Comparison of ENCODE assay signal across 8 mouse cellular contexts in genomic region chr7:45061532-45062075, GRCm38 (mm10). TPM values are rescaled to one million over a fixed set of nuclear protein-coding genes. Genes with fewer than 3 reads are reported as not detected.
DNase-seq lines count a peak whose midpoint lies in the region; ATAC-seq and TF ChIP-seq lines count a peak whose summit lies in the region.

No protein-coding gene starts in this region.

- TF ChIP-seq EP300 in MEL (IDR thresholded peaks at IDR 0.05; ENCODE audit: low read depth in 1 of 2, low read length in 2 of 2): no peak

- no peak overlapping the region for H3K27ac ChIP-seq in cerebellum, adult 2 months (ENCODE audit: insufficient read depth, low read length)
- peak overlapping the region; percentile 34 for H3K27ac ChIP-seq in MEL (ENCODE audit: control insufficient read depth, low read depth, low read length)
- peak overlapping the region; percentile 95 for H3K27ac ChIP-seq in heart, embryonic 15.5 days
- no peak overlapping the region for H3K27ac ChIP-seq in midbrain, embryonic 11.5 days (ENCODE audit: low read depth, low read length)

- H3K4me2 ChIP-seq in heart, embryonic 15.5 days: peak overlapping the region; percentile 69
- H3K4me2 ChIP-seq in midbrain, embryonic 11.5 days: peak overlapping the region; percentile 49

- no peaks in the 10 kb centered on the region for H3K9me3 ChIP-seq in MEL (replicated peaks; ENCODE audit: insufficient read depth, low read length)
- H3K9me3 ChIP-seq in heart, embryonic 15.5 days (replicated peaks): no peaks in the 10 kb centered on the region
- H3K9me3 ChIP-seq in midbrain, embryonic 11.5 days (ENCODE audit: control insufficient read depth, low read length): no peaks in the 10 kb centered on the region

- no peak for TF ChIP-seq CTCF in cerebellum, adult 2 months (IDR thresholded peaks at IDR 0.05; ENCODE audit: borderline replicate concordance, insufficient read depth, low read depth, low read length)
- TF ChIP-seq CTCF in MEL (IDR thresholded peaks at IDR 0.05 in 2 of 3, conservative IDR thresholded peaks at IDR 0.05 in 1 of 3; ENCODE audit: control insufficient read depth in 1 of 3, insufficient read depth in 1 of 3, low read depth in 2 of 3, low read length in 3 of 3, poor library complexity in 1 of 3, severe bottlenecking in 1 of 3): no peak

- TF ChIP-seq RAD21 in MEL (IDR thresholded peaks at IDR 0.05; ENCODE audit: low read depth, low read length): no peak

- H3K36me3 ChIP-seq in MEL (ENCODE audit: control insufficient read depth in 1 of 2, insufficient read depth in 2 of 2, low read length in 2 of 2): peaks cover 0 to 15% of the 10 kb centered on the region in 2 experiments; a peak in 2 of 4 replicates
- H3K36me3 ChIP-seq in heart, embryonic 15.5 days: 0 out of 2 replicates have a peak, but pooled peaks cover 3% of the 10 kb centered on the region
- no peaks in the 10 kb centered on the region for H3K36me3 ChIP-seq in midbrain, embryonic 11.5 days (ENCODE audit: control insufficient read depth, insufficient read depth, low read length)

- peak overlapping the region; percentile 18 for H3K4me3 ChIP-seq in cerebellum, adult 2 months (replicated peaks; ENCODE audit: insufficient read depth, low read depth, low read length)
- peak overlapping the region; percentile 53 to 58 for H3K4me3 ChIP-seq in MEL (ENCODE audit: control insufficient read depth in 1 of 2, insufficient read depth in 1 of 2, low read depth in 2 of 2, low read length in 2 of 2)
- peak overlapping the region; percentile 71 for H3K4me3 ChIP-seq in heart, embryonic 15.5 days
- H3K4me3 ChIP-seq in midbrain, embryonic 11.5 days (ENCODE audit: low read depth, low read length): peak overlapping the region; percentile 44

- no peak for ATAC-seq in cerebellum, adult (ENCODE audit: insufficient number of reproducible peaks, low FRiP score, low TSS enrichment)
- ATAC-seq in heart, embryonic 15.5 days (replicated peaks; ENCODE audit: insufficient number of reproducible peaks, insufficient read depth, low FRiP score, low read depth): no peak
- 0 out of 2 replicates have a peak, but pooled peaks have one; percentile 5 for ATAC-seq in midbrain, embryonic 11.5 days (ENCODE audit: low FRiP score)
- ATAC-seq in frontal cortex, adult (ENCODE audit: low TSS enrichment): no peak

- no peak for TF ChIP-seq POLR2A in cerebellum, adult 2 months (IDR thresholded peaks at IDR 0.05; ENCODE audit: borderline replicate concordance, insufficient read depth, low read length)
- no peak for TF ChIP-seq POLR2A in MEL (IDR thresholded peaks at IDR 0.05; ENCODE audit: control insufficient read depth in 1 of 2, insufficient read depth in 1 of 2, low read depth in 1 of 2, low read length in 2 of 2, poor library complexity in 1 of 2)

- no peaks in the 10 kb centered on the region for H3K4me1 ChIP-seq in cerebellum, adult 2 months (ENCODE audit: control insufficient read depth, insufficient read depth, low read length)
- H3K4me1 ChIP-seq in MEL (ENCODE audit: control insufficient read depth in 1 of 2, insufficient read depth in 2 of 2, low read length in 2 of 2): peaks cover 2 to 16% of the 10 kb centered on the region in 2 experiments; a peak in 3 of 4 replicates
- H3K4me1 ChIP-seq in heart, embryonic 15.5 days (replicated peaks): peaks cover 21% of the 10 kb centered on the region
- peaks cover 15% of the 10 kb centered on the region for H3K4me1 ChIP-seq in midbrain, embryonic 11.5 days (ENCODE audit: control insufficient read depth, insufficient read depth, low read length)

- peak overlapping the region; percentile 73 for H3K9ac ChIP-seq in MEL (ENCODE audit: control insufficient read depth, low read depth, low read length, poor library complexity, severe bottlenecking)
- peak overlapping the region; percentile 20 for H3K9ac ChIP-seq in heart, embryonic 15.5 days
- peak overlapping the region; percentile 41 for H3K9ac ChIP-seq in midbrain, embryonic 11.5 days (ENCODE audit: low read length)

- DNase-seq in cerebellum, adult 2 months: peak in 1 of 2 experiments; percentile 40
- DNase-seq in MEL (ENCODE audit: low read depth, low spot score): peak; percentile 53
- DNase-seq in kidney, postnatal 4 days: peak; percentile 78 to 85
- no peak for DNase-seq in midbrain, embryonic 11.5 days (ENCODE audit: low spot score, missing footprints)
- DNase-seq in layer of hippocampus, adult 9-10 months (ENCODE audit: low spot score): no peak

- WGBS in cerebellum, adult 2 months: 13% methylated on average over 11 of the region's 11 CpGs
- 17% methylated on average over 11 of the region's 11 CpGs for WGBS in heart, embryonic 15.5 days
- WGBS in midbrain, embryonic 11.5 days: 28% methylated on average over 11 of the region's 11 CpGs

- H3K27me3 ChIP-seq in cerebellum, adult 2 months (ENCODE audit: control insufficient read depth, insufficient read depth, low read length): no peaks in the 10 kb centered on the region
- H3K27me3 ChIP-seq in MEL (ENCODE audit: control insufficient read depth in 1 of 2, insufficient read depth in 2 of 2, low read length in 2 of 2): no peaks in the 10 kb centered on the region
- no peaks in the 10 kb centered on the region for H3K27me3 ChIP-seq in heart, embryonic 15.5 days
- no peaks in the 10 kb centered on the region for H3K27me3 ChIP-seq in midbrain, embryonic 11.5 days (ENCODE audit: control insufficient read depth, insufficient read depth, low read length)

- peaks cover 30% of the 10 kb centered on the region for H3K79me2 ChIP-seq in MEL (ENCODE audit: control insufficient read depth, insufficient read depth, low read length, poor library complexity)

TF ChIP-seq in MEL, 35 proteins besides CTCF, POLR2A, EP300 and RAD21:
- TF ChIP-seq CHD1 (IDR thresholded peaks at IDR 0.05; ENCODE audit: low read depth, low read length) (no peak), UBTF (IDR thresholded peaks at IDR 0.05; ENCODE audit: borderline replicate concordance, insufficient read depth, low read depth, low read length) (no peak), USF2 (IDR thresholded peaks at IDR 0.05; ENCODE audit: borderline replicate concordance in 1 of 2, insufficient read depth in 1 of 2, low read depth in 1 of 2, low read length in 2 of 2) (no peak), MAFK (IDR thresholded peaks at IDR 0.05; ENCODE audit: borderline replicate concordance, low read depth, low read length) (no peak), NRF1 (IDR thresholded peaks at IDR 0.05; ENCODE audit: insufficient read depth, low read depth, low read length, poor library complexity, severe bottlenecking) (no peak), NELFE (IDR thresholded peaks at IDR 0.05; ENCODE audit: low read depth, low read length) (no peak), CHD2 (IDR thresholded peaks at IDR 0.05; ENCODE audit: low read length) (no peak)

RNA-seq across cellular contexts. Expression of gene Nosip, which starts 0.6 kb away (rescaled TPM):
- 106 and 112 TPM in 2 replicates for polyA plus RNA-seq in cerebellum, adult 2 months (2012; rRNA removed)
- total RNA-seq in MEL (2012; rRNA removed): 49.9 and 50.7 TPM in 2 replicates
- 10 to 100 TPM in 1 of 2 experiments, not detected in 1; 78.9 TPM for polyA plus RNA-seq in MEL (2012; ENCODE audit: insufficient read depth in 1 of 2, insufficient read length in 2 of 2, low read depth in 1 of 2, low replicate concordance in 2 of 2, missing spikeins in 1 of 2)
- 42.4 and 54.8 TPM in 2 replicates for polyA plus RNA-seq in heart, embryonic 15.5 days (2015; fragmentation: Nextera tagmentation; extraction: Ambion mirVana)
- polyA plus RNA-seq in midbrain, embryonic 11.5 days (2014; fragmentation: Nextera tagmentation; extraction: Ambion mirVana): 53.2 and 56.7 TPM in 2 replicates

RNA-seq across cellular contexts. Expression of gene Prrg2, which starts 0.9 kb away (rescaled TPM):
- polyA plus RNA-seq in cerebellum, adult 2 months (2012; rRNA removed): 23.3 and 23.7 TPM in 2 replicates
- total RNA-seq in MEL (2012; rRNA removed): 7.5 and 7.7 TPM in 2 replicates
- polyA plus RNA-seq in MEL (2012; ENCODE audit: insufficient read depth in 1 of 2, insufficient read length in 2 of 2, low read depth in 1 of 2, low replicate concordance in 2 of 2, missing spikeins in 1 of 2): 10 to 100 TPM in 1 of 2 experiments, not detected in 1; 16.9 TPM
- polyA plus RNA-seq in heart, embryonic 15.5 days (2015; fragmentation: Nextera tagmentation; extraction: Ambion mirVana): 12.9 and 15.9 TPM in 2 replicates
- 12.7 and 13.5 TPM in 2 replicates for polyA plus RNA-seq in midbrain, embryonic 11.5 days (2014; fragmentation: Nextera tagmentation; extraction: Ambion mirVana)

RNA-seq across cellular contexts. Expression of gene Prr12, which starts 8.9 kb away (rescaled TPM):
- 22.6 and 23.3 TPM in 2 replicates for polyA plus RNA-seq in cerebellum, adult 2 months (2012; rRNA removed)
- total RNA-seq in MEL (2012; rRNA removed): 3.3 and 3.5 TPM in 2 replicates
- 10 to 100 TPM in 1 of 2 experiments, not detected in 1; 32.1 TPM for polyA plus RNA-seq in MEL (2012; ENCODE audit: insufficient read depth in 1 of 2, insufficient read length in 2 of 2, low read depth in 1 of 2, low replicate concordance in 2 of 2, missing spikeins in 1 of 2)
- 5.0 and 7.6 TPM in 2 replicates for polyA plus RNA-seq in heart, embryonic 15.5 days (2015; fragmentation: Nextera tagmentation; extraction: Ambion mirVana)
- 9.6 and 12.2 TPM in 2 replicates for polyA plus RNA-seq in midbrain, embryonic 11.5 days (2014; fragmentation: Nextera tagmentation; extraction: Ambion mirVana)

RNA-seq across cellular contexts. Expression of gene Rcn3, which starts 30.4 kb away (rescaled TPM):
- 7.6 and 8.6 TPM in 2 replicates for polyA plus RNA-seq in cerebellum, adult 2 months (2012; rRNA removed)
- 16.0 and 29.3 TPM in 2 replicates for total RNA-seq in MEL (2012; rRNA removed)
- 10 to 100 TPM in 1 of 2 experiments, not detected in 1; 43.0 TPM for polyA plus RNA-seq in MEL (2012; ENCODE audit: insufficient read depth in 1 of 2, insufficient read length in 2 of 2, low read depth in 1 of 2, low replicate concordance in 2 of 2, missing spikeins in 1 of 2)
- 223 and 285 TPM in 2 replicates for polyA plus RNA-seq in heart, embryonic 15.5 days (2015; fragmentation: Nextera tagmentation; extraction: Ambion mirVana)
- 121 and 123 TPM in 2 replicates for polyA plus RNA-seq in midbrain, embryonic 11.5 days (2014; fragmentation: Nextera tagmentation; extraction: Ambion mirVana)

RNA-seq across cellular contexts. Expression of gene Fcgrt, which starts 42.0 kb away (rescaled TPM):
- 32.1 and 33.7 TPM in 2 replicates for polyA plus RNA-seq in cerebellum, adult 2 months (2012; rRNA removed)
- total RNA-seq in MEL (2012; rRNA removed): 0.26 and 0.27 TPM in 2 replicates
- polyA plus RNA-seq in MEL (2012; ENCODE audit: insufficient read depth in 1 of 2, insufficient read length in 2 of 2, low read depth in 1 of 2, low replicate concordance in 2 of 2, missing spikeins in 1 of 2): 1 to 10 TPM in 1 of 2 experiments, not detected in 1; 1.7 TPM
- polyA plus RNA-seq in heart, embryonic 15.5 days (2015; fragmentation: Nextera tagmentation; extraction: Ambion mirVana): 52.5 and 62.7 TPM in 2 replicates
- polyA plus RNA-seq in midbrain, embryonic 11.5 days (2014; fragmentation: Nextera tagmentation; extraction: Ambion mirVana): 16.1 and 18.3 TPM in 2 replicates

Comparison
In these comparisons a context has a peak if more than half of its experiments do, and no peak if none do; other contexts are left out.
1. DNase-seq: peak in MEL (single experiment) and kidney, postnatal 4 days (2 of 2); none in midbrain, embryonic 11.5 days (single experiment) and layer of hippocampus, adult 9-10 months (single experiment).
2. H3K27ac ChIP-seq: peak in MEL (single experiment) and heart, embryonic 15.5 days (single experiment); none in cerebellum, adult 2 months (single experiment) and midbrain, embryonic 11.5 days (single experiment).
3. H3K4me3 ChIP-seq: peak in every context shown above with its lines; median percentile 71 in heart, embryonic 15.5 days; 56 in MEL; 44 in midbrain, embryonic 11.5 days; 18 in cerebellum, adult 2 months.
4. H3K9ac ChIP-seq: peak in every context shown above with its lines; median percentile 73 in MEL; 41 in midbrain, embryonic 11.5 days; 20 in heart, embryonic 15.5 days.